Mouse (Mus musculus): ENCODE results near the gene Flot1.
"Not testable (repeated sequence)": the region's sequence is repeated elsewhere in the genome, so short reads cannot be mapped to it uniquely, and the experiment has no call there.

Gene Flot1

GRCm38 (mm10) chr17:35836178-35836965, 13.3 kb downstream of the Flot1 start:
- DNase-seq (ENCODE audit: low spot score): peak; percentile 95

DNA sequence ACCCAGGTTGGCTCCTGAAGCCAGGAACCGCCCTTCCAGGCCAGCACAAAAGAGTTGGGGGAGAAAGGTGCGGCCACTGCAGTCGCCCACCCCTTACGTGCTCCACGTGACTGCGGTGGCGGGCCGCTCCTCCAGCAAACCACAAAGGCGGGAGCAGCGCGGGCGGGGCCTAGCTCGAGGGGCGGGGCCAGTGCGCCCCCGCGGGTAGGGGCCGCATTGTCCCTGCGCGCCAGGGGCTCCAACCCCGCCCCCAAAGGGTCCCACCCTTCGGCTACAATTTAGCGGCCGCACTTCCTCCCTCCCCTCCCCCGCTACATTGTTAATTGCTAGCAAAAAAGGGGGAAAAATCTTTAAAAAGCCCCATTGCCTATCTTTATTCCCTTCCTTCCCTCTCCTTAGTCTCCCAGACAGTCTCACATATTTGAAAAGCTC, 14.0 kb downstream of the Flot1 start:
- peak; percentile 52 for DNase-seq (ENCODE audit: low spot score)

DNA sequence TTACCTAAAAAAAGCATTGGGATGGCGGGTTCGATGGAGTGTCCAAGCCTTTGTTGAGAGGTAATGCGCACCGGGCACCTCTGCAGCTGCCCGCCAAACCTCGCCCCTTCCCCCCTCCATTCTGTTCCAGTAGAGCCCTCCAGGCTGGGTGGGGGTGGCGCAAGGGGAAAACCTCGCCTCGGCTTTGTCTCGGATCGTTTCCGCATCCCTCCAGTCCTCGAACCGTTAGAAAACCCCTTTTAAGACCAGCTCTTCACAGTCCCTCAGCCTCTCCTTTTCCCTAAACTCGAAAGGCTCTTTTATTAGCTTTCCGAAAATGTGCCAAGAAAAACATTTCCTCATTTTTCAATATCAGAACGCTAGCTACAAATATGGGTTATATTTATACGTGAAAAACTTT, 14.5 kb downstream of the Flot1 start:
- peak; percentile 54 for DNase-seq (ENCODE audit: low spot score)

DNA sequence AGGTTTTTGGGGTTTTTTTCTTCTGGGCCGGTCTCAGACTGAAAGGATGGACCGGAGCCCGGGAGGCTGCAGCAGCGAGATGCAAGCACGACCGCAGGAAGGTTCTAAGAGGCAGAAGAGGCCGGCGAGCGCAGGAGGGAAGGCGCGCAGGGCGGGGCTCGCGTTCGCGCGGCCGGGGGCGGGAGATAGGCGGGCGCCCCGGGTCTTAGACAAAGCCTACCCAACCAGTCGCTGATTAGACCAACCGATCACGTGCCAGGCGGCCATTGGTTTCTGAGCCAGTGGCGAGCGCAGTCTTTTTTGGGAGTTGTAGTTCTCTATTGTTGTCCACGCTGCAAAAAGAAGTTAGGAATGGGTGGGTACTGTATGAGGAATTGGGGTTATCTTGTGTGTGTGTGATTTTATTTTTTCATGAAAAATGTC, 15.1 kb downstream of the Flot1 start, which contains the start of gene Tubb5:
Gene Tubb5, minus strand, starts transcription at position 185 of the 423 bp plus-strand sequence.
- DNase-seq (ENCODE audit: low spot score): peak; percentile 97

DNA sequence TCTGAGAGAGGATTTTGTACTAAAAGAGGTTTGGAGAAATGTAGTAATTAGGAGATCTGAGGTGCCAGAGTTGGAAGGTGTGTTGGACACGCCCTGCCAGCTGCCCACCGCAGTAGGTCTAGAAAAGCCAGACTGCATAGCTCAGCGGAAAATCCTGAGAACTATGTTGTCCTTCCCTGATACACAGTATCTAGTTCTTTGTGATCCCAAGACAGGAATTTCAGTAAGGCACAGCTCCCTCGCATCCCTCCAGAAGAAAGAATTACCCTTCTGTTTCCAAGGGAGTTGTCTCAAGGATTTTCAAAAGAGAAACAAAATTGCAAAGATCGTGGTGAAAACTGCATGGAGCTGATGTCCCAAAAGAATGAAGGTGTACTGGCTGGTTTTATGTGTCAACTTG, 15.5 kb downstream of the Flot1 start:
- no peak for DNase-seq (ENCODE audit: low spot score)

DNA sequence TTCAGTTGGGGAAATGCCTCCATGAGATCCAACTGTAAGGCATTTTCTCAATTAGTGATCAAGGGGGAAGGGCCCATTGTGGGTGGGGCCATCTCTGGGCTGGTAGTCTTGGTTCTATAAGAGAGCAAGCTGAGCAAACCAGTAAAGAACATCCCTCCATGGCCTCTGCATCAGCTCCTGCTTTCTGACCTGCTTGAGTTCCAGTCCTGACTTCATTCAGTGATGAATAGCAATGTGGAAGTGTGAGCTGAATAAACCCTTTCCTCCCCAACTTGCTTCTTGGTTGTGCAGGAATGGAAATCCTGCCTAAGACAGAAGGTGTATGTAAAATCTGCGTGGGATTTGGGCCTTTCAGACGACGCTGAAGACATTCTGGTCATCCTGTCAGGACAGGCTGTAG, 16.0 kb downstream of the Flot1 start:
- not testable (repeated sequence) for DNase-seq (ENCODE audit: low spot score)

GRCm38 (mm10) chr17:35840561-35840960, 17.5 kb downstream of the Flot1 start:
- no peak for DNase-seq (ENCODE audit: low spot score)

GRCm38 (mm10) chr17:35841076-35841950, 18.3 kb downstream of the Flot1 start, which contains the start of gene Mdc1:
Mdc1 (plus strand) TSS chr17:35841515.
- DNase-seq (ENCODE audit: low spot score): peak; percentile 100

- no peak for DNase-seq (ENCODE audit: low spot score)
Observed at GRCm38 (mm10) chr17:35842006-35842405, 19.0 kb downstream of the Flot1 start.

- DNase-seq (ENCODE audit: low spot score): no peak
Observed at GRCm38 (mm10) chr17:35843514-35843913, 20.5 kb downstream of the Flot1 start.

DNA sequence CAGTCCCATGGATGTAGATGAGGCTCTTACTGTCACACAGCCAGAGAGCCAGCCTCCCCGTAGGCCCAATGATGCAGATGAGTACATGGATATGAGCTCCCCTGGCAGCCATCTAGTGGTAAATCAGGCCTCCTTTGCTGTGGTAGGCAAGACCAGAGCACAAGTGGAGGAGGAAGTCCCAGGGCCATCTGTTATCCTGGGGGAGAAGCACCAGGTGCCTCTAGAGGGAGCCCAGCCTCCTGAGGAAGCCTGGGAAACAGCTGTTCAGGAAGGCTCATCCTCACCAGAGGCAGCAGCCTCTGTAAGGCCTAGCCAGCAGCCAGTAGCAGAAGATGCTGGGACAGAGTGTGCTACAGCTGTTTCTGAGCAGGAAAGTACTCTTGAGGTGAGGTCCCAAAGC, 25.1 kb downstream of the Flot1 start:
- DNase-seq (ENCODE audit: low spot score): no peak

- no peak for DNase-seq (ENCODE audit: low spot score)
Observed at GRCm38 (mm10) chr17:35850974-35851373, 27.9 kb downstream of the Flot1 start.

DNA sequence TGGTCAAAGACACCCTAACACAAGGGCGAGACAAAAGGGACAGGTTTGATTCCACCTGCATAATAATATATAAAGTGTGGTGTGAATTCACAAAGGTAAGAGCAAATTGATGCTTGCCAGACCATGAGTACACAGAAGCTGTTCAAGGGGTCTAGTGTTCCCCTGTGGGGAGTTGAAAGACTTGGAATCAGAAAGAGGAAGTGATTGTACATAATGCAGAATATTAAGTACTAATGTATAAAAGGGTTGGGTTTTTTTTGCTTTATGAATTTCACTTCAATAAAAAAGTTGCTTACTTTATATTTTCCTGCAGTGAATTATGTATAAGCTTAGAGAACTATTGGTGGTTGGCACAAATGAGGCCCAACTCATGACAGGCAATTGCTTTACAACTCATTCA, 36.3 kb downstream of the Flot1 start:
- no peak for DNase-seq (ENCODE audit: low spot score)

DNA sequence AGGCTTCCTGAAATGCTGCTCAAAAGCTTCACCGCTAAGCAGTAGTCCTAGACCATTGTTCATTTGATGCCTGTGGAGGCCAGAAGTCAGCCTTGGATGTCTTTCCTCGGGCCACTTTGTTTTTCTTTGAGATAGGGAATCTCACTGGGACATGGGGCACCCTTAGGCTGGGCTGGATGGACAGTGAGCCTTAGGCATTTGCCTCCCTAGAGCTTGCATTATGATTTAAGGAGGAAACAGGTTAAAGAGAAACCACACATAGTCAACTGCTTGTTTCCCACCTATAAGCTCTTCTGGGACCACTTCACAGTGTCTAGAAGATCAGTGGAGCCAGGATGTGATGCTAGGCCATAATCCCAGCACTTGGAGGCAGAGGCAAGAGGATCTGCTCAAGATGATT, 36.8 kb downstream of the Flot1 start:
- no peak for DNase-seq (ENCODE audit: low spot score)

DNA sequence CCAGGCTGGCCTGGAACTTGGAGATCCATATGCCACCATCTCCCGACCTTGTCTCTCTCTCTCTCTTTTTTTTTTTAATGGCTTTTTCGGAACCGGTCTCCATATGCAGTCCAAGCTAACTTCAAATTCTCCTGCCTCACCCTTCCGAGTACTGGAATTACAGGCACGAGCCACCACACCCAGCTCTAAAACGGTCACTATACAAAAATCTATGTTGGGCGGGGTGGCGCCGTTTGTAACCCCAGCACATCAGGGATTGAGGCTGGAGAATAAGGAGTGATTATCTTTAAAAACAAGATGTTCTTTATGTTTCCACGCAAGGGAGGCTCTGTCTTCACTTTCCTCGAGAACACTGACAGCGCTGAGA, 37.8 kb downstream of the Flot1 start:
- DNase-seq (ENCODE audit: low spot score): no peak

- peak; percentile 90 for DNase-seq (ENCODE audit: low spot score)
Observed at GRCm38 (mm10) chr17:35861198-35861857, 38.3 kb downstream of the Flot1 start, which contains the start of gene Nrm. Nrm (plus strand) TSS chr17:35861318.

- peak; percentile 61 for DNase-seq (ENCODE audit: low spot score)
Observed at GRCm38 (mm10) chr17:35864832-35865353, 41.9 kb downstream of the Flot1 start.

DNA sequence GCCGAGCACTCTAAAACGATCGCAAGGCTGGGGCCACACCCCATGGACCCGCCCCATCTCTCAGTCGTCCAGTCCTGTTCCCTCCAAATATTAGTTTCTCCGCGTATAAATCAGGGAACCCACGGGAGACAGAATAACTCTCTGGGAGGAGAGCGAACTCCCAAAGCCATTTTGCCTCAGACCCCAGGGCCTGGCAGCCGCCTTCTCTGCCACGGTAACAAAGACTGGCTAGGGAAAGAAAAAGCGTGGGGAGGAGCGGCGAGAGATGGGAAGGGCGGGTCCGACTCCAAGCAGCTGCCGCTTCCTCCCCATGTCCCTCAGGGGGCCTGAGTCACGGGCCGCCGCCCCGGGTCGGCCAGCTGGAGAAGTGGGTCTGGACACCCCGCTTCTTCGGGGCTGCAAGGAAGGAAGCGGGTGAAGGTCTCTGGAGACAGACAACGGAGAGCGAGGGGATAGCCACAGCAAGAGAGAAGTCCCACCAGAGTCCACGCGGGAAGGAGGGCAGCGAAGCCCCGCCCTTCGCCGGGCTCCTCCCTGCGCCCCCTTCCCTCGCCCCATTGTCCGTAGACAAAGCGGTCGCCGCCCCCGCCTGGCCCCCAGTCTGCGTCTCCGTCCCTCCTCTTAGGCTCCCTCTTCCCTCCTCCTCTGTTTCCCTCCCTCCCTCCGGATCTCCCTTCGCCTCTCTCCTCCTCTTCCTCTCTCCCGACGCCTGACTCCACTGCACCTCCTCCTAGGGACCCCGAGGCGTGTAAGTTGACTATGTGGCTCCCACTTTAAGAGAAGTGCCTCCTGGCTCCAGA, 42.7 kb downstream of the Flot1 start, which contains the start of gene Ppp1r18:
Gene Ppp1r18, plus strand, starts transcription at position 113 of the 800 bp plus-strand sequence.
- peak; percentile 66 for DNase-seq (ENCODE audit: low spot score)

GRCm38 (mm10) chr17:35866281-35866831, 43.3 kb downstream of the Flot1 start:
- peak; percentile 73 for DNase-seq (ENCODE audit: low spot score)
